Mouse (Mus musculus): ENCODE measurements around the gene Tmco1.

DNA sequence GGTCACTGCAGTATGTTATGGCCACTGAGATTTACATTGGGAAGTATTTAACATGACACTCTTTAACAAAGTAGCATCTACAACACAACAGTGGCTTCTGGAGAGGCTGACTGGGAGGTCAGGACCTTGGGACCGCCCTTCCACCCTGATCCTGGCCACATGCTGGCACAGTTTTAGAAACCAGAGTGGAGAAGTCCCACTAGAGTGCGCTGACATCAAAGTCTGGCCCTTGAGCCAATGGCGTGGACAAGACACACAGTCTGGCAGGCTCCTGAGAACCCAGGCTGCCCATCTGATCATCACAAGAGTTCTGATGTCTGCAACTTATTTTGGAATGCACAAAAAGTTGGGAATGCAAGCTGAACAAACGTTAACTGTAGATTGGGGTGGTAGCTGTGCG lies 71.6 kb downstream of the Tmco1 start:
- TF ChIP-seq CTCF (IDR thresholded peaks at IDR 0.05 in 2 of 3, conservative IDR thresholded peaks at IDR 0.05 in 1 of 3; ENCODE audit: control insufficient read depth in 1 of 3, insufficient read depth in 1 of 3, low read depth in 2 of 3, low read length in 3 of 3, poor library complexity in 1 of 3, severe bottlenecking in 1 of 3) (no peak), MEF2A (IDR thresholded peaks at IDR 0.05; ENCODE audit: extremely low read depth, insufficient replicate concordance, low read depth, low read length, poor library complexity, severe bottlenecking) (no peak), ZC3H11A (IDR thresholded peaks at IDR 0.05; ENCODE audit: low read depth, low read length) (no peak), EP300 (IDR thresholded peaks at IDR 0.05; ENCODE audit: low read depth in 1 of 2, low read length in 2 of 2) (no peak), POLR2AphosphoS5 (IDR thresholded peaks at IDR 0.05; ENCODE audit: borderline replicate concordance, low read depth, low read length) (no peak), MAFK (IDR thresholded peaks at IDR 0.05; ENCODE audit: borderline replicate concordance, low read depth, low read length) (no peak), UBTF (IDR thresholded peaks at IDR 0.05; ENCODE audit: borderline replicate concordance, insufficient read depth, low read depth, low read length) (no peak), MAX (IDR thresholded peaks at IDR 0.05; ENCODE audit: low read length) (no peak), HCFC1 (IDR thresholded peaks at IDR 0.05; ENCODE audit: low read depth, low read length) (no peak), POLR2A (IDR thresholded peaks at IDR 0.05; ENCODE audit: control insufficient read depth in 1 of 2, insufficient read depth in 1 of 2, low read depth in 1 of 2, low read length in 2 of 2, poor library complexity in 1 of 2) (no peak), TCF12 (IDR thresholded peaks at IDR 0.05; ENCODE audit: low read depth, low read length) (no peak)
